Mouse (Mus musculus) liver, postnatal 0 days (tissue): Measurements from ENCODE around the gene Arhgdib.

ENCODE experiments used
- CTCF ChIP-seq: sonication (generic); IDR thresholded peaks from 2 replicates; pipeline ENCODE4 v1.5.1; 2016; ENCODE audit warnings: antibody characterized with exemption, low read depth
- EP300 ChIP-seq: IDR thresholded peaks from 2 replicates; pipeline ENCODE4 v1.6.1; 2016; ENCODE audit warnings: antibody characterized with exemption, low read depth, mild to moderate bottlenecking

- TF ChIP-seq CTCF (no peak), EP300 (no peak)
Measured at GRCm38 (mm10) chr6:136897789-136898188, 43.9 kb downstream of the Arhgdib start.
